Mouse (Mus musculus): Measurements from ENCODE around the gene Sik1. TPM values are rescaled to one million over a fixed set of nuclear protein-coding genes. Genes with fewer than 3 reads are reported as not detected.

Sik1 gene
- polyA plus RNA-seq, 1 experiment = 25.7 TPM

- peaks cover 8% of the 10 kb centered on the region; the same call in 1 of the 2 replicates for H3K4me1 ChIP-seq (ENCODE audit: control insufficient read depth, insufficient read depth, low read length)
- no peak overlapping the region for H3K4me3 ChIP-seq (ENCODE audit: insufficient read depth, low read length)
- no peak overlapping the region for H3K27ac ChIP-seq (ENCODE audit: insufficient read depth, low read depth, low read length)
- TF ChIP-seq POLR2A (IDR thresholded peaks at IDR 0.05; ENCODE audit: borderline replicate concordance, low read depth, low read length) (no peak), CTCF (IDR thresholded peaks at IDR 0.05; ENCODE audit: low read depth, low read length) (no peak)
Observed at GRCm38 (mm10) chr17:31813938-31814622, 41.5 kb downstream of the Sik1 start.

GRCm38 (mm10) chr17:31811333-31811732, 44.3 kb downstream of the Sik1 start:
- TF ChIP-seq CTCF (IDR thresholded peaks at IDR 0.05; ENCODE audit: low read depth, low read length) (no peak), POLR2A (IDR thresholded peaks at IDR 0.05; ENCODE audit: borderline replicate concordance, low read depth, low read length) (no peak)
- Histone ChIP-seq H3K27ac (ENCODE audit: insufficient read depth, low read depth, low read length) (no peak overlapping the region), H3K4me1 (ENCODE audit: control insufficient read depth, insufficient read depth, low read length) (peaks cover 8% of the 10 kb centered on the region; the same call in 1 of the 2 replicates), H3K4me3 (ENCODE audit: insufficient read depth, low read length) (no peak overlapping the region)

DNA sequence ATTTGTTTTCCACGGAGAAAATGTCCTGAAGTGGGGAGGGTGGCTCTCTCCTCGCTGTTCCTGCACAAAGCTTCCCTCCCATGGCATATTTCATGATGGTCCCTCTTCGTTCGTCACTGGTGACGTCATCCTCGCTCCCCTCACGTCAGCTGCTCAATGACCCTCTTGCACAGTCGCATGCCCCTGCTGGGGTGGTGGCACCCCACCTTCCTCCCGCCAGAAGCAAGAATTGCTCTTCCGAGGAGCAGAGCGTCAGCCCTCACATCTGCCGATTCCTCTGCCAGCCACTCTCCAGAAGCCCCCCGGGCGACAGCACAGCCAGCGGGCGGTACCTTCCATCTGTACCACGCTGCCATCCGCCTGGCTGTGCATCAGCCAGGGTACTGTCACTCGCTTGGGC, 45.7 kb downstream of the Sik1 start:
- TF ChIP-seq CTCF (IDR thresholded peaks at IDR 0.05; ENCODE audit: low read depth, low read length) = no peak
- no peak for TF ChIP-seq POLR2A (IDR thresholded peaks at IDR 0.05; ENCODE audit: borderline replicate concordance, low read depth, low read length)
- Histone ChIP-seq H3K4me1 (ENCODE audit: control insufficient read depth, insufficient read depth, low read length) (peaks cover 16% of the 10 kb centered on the region), H3K4me3 (ENCODE audit: insufficient read depth, low read length) (no peak overlapping the region), H3K27ac (ENCODE audit: insufficient read depth, low read depth, low read length) (no peak overlapping the region)

GRCm38 (mm10) chr17:31809136-31809535, 46.5 kb downstream of the Sik1 start:
- TF ChIP-seq POLR2A (IDR thresholded peaks at IDR 0.05; ENCODE audit: borderline replicate concordance, low read depth, low read length) (no peak), CTCF (IDR thresholded peaks at IDR 0.05; ENCODE audit: low read depth, low read length) (no peak)
- Histone ChIP-seq H3K4me1 (ENCODE audit: control insufficient read depth, insufficient read depth, low read length) (peaks cover 10% of the 10 kb centered on the region), H3K27ac (ENCODE audit: insufficient read depth, low read depth, low read length) (no peak overlapping the region), H3K4me3 (ENCODE audit: insufficient read depth, low read length) (no peak overlapping the region)

- Histone ChIP-seq H3K27ac (ENCODE audit: insufficient read depth, low read depth, low read length) (no peak overlapping the region), H3K4me3 (ENCODE audit: insufficient read depth, low read length) (no peak overlapping the region), H3K4me1 (ENCODE audit: control insufficient read depth, insufficient read depth, low read length) (peaks cover 10% of the 10 kb centered on the region)
- TF ChIP-seq CTCF (IDR thresholded peaks at IDR 0.05; ENCODE audit: low read depth, low read length) = no peak
- no peak for TF ChIP-seq POLR2A (IDR thresholded peaks at IDR 0.05; ENCODE audit: borderline replicate concordance, low read depth, low read length)
Observed at GRCm38 (mm10) chr17:31808082-31808875, 47.3 kb downstream of the Sik1 start.

GRCm38 (mm10) chr17:31806496-31806895, 49.1 kb downstream of the Sik1 start:
- no peak overlapping the region for H3K27ac ChIP-seq (ENCODE audit: insufficient read depth, low read depth, low read length)
- H3K4me1 ChIP-seq (ENCODE audit: control insufficient read depth, insufficient read depth, low read length) = peaks cover 10% of the 10 kb centered on the region
- TF ChIP-seq POLR2A (IDR thresholded peaks at IDR 0.05; ENCODE audit: borderline replicate concordance, low read depth, low read length) = no peak
- no peak for TF ChIP-seq CTCF (IDR thresholded peaks at IDR 0.05; ENCODE audit: low read depth, low read length)
- no peak overlapping the region for H3K4me3 ChIP-seq (ENCODE audit: insufficient read depth, low read length)

DNA sequence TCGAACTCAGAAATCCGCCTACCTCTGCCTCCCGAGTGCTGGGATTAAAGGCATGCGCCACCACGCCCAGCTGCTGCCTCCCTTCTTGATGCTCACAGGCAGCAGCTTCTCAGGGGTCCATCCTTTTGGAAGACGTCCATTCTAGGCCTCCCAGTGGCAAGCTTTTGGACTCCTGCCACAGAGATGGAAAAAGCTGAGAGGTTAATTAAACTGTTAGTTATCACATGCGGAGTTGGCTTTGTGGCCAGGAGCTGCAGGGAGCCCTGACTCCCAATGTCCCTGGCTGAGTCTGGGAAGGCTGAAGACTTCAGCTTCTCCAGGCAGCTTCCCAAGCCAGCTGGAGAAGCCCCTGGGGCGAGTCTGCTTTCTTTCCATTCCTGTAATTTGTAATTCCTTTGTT, 49.6 kb downstream of the Sik1 start:
- Histone ChIP-seq H3K4me1 (ENCODE audit: control insufficient read depth, insufficient read depth, low read length) (peaks cover 13% of the 10 kb centered on the region), H3K4me3 (ENCODE audit: insufficient read depth, low read length) (no peak overlapping the region), H3K27ac (ENCODE audit: insufficient read depth, low read depth, low read length) (no peak overlapping the region)
- TF ChIP-seq POLR2A (IDR thresholded peaks at IDR 0.05; ENCODE audit: borderline replicate concordance, low read depth, low read length) = no peak
- no peak for TF ChIP-seq CTCF (IDR thresholded peaks at IDR 0.05; ENCODE audit: low read depth, low read length)

DNA sequence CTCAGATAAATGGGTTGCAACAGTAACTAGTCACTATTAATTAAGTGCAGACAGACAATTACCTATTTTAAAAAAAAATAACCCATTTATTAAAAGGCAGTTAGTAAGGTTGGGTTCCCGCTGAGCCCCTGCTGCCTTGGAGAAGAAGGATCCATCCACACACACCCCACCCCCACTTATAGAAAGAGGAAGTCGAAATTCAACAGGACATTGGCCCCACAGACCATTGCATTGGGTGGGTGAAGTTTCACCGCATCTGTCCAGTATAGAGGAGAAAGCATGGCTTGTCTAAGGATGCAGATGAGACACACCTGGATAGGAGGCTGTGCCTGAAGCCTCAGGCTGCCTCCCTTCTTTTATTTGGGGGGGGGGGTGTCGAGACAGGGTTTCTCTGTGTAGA, 50.0 kb downstream of the Sik1 start:
- Histone ChIP-seq H3K4me3 (ENCODE audit: insufficient read depth, low read length) (no peak overlapping the region), H3K27ac (ENCODE audit: insufficient read depth, low read depth, low read length) (no peak overlapping the region), H3K4me1 (ENCODE audit: control insufficient read depth, insufficient read depth, low read length) (peaks cover 15% of the 10 kb centered on the region)
- TF ChIP-seq CTCF (IDR thresholded peaks at IDR 0.05; ENCODE audit: low read depth, low read length) = no peak
- no peak for TF ChIP-seq POLR2A (IDR thresholded peaks at IDR 0.05; ENCODE audit: borderline replicate concordance, low read depth, low read length)

GRCm38 (mm10) chr17:31802272-31803017, 53.2 kb downstream of the Sik1 start:
- TF ChIP-seq POLR2A (IDR thresholded peaks at IDR 0.05; ENCODE audit: borderline replicate concordance, low read depth, low read length) (no peak), CTCF (IDR thresholded peaks at IDR 0.05; ENCODE audit: low read depth, low read length) (no peak)
- Histone ChIP-seq H3K4me3 (ENCODE audit: insufficient read depth, low read length) (no peak overlapping the region), H3K4me1 (ENCODE audit: control insufficient read depth, insufficient read depth, low read length) (peaks cover 17% of the 10 kb centered on the region), H3K27ac (ENCODE audit: insufficient read depth, low read depth, low read length) (no peak overlapping the region)
